Mouse (Mus musculus): ENCODE measurements around the gene Manba. TPM values are rescaled to one million over a fixed set of nuclear protein-coding genes. Genes with fewer than 3 reads are reported as not detected.

The Manba gene
- polyA plus RNA-seq (2014; fragmentation: Nextera tagmentation; extraction: Ambion mirVana), result 44.5 and 47.3 TPM in 2 replicates

- 2% methylated on average over 48 of the region's 48 CpGs for WGBS
- peak within 1 kb of the TSS; percentile 89 for H3K9ac ChIP-seq (ENCODE audit: low read length)
- peak within 1 kb of the TSS; percentile 73 to 78 for H3K27ac ChIP-seq (replicated peaks in 1 of 2; ENCODE audit: control insufficient read depth in 1 of 2, insufficient read depth in 1 of 2, low read depth in 2 of 2, low read length in 2 of 2)
- H3K27me3 ChIP-seq (ENCODE audit: control insufficient read depth, insufficient read depth, low read length), result no peaks in the 10 kb centered on the region
- H3K9me3 ChIP-seq (ENCODE audit: control insufficient read depth, low read length), result no peaks in the 10 kb centered on the region
- H3K36me3 ChIP-seq (ENCODE audit: control insufficient read depth, insufficient read depth, low read length), result peaks cover 4% of the 10 kb centered on the region; the same call in 1 of the 2 replicates
- peak; percentile 92 for ATAC-seq (ENCODE audit: insufficient number of reproducible peaks, insufficient read depth, low FRiP score, low read depth)
- peak within 1 kb of the TSS; percentile 71 to 99 for H3K4me3 ChIP-seq (ENCODE audit: control insufficient read depth in 1 of 2, insufficient read depth in 1 of 2, low read depth in 1 of 2, low read length in 2 of 2)
- peaks cover 0 to 12% of the 10 kb centered on the region in 2 experiments; a peak in 1 of 4 replicates for H3K4me1 ChIP-seq (ENCODE audit: control insufficient read depth in 2 of 2, insufficient read depth in 2 of 2, low read length in 2 of 2)
- peak within 1 kb of the TSS; percentile 72 for H3K4me2 ChIP-seq (ENCODE audit: low read length)
These were observed at the start of gene Manba for GRCm38 (mm10) chr3:135485128-135485899. Gene Manba (plus strand): TSS chr3:135485611.

DNA sequence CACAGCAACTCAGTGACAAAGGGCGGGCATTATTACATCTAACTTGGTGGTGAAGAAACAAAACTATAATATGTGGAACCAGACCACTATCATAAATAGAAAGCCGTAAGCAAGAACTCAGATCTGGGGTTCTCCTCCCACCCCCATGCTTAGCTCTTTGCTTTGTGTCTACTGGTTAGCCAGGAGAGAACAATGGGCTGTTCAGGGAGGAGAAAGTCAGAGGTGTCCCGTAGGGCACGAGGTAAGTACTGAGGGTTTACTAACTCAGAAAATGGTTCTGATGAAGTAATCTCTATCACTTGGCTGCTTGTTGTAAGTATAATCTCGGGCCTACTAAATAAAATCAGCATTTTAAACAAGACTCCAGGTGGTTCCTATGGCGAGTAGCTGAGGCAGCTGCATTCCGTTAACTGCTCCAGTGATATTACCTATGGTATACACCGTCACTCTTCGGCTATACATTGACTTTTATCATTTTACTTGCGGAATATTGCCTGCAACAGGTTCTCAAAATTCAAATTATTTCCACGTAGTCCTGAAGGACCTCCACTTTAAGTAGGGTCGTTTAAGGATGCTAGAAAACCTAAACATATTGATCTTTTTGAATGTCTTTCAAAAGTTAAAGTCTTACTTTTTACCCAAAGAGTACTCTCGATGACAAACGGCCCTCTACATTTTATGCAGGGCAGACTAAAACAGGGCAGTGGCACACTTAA, 48.4 kb upstream of the Manba start:
- peaks cover 17% of the 10 kb centered on the region for H3K36me3 ChIP-seq (ENCODE audit: control insufficient read depth, insufficient read depth, low read length)
- peak overlapping the region; percentile 67 to 100 for H3K27ac ChIP-seq (replicated peaks in 1 of 2; ENCODE audit: control insufficient read depth in 1 of 2, insufficient read depth in 1 of 2, low read depth in 2 of 2, low read length in 2 of 2)
- peaks cover 0 to 13% of the 10 kb centered on the region in 2 experiments; a peak in 2 of 4 replicates for H3K4me1 ChIP-seq (ENCODE audit: control insufficient read depth in 2 of 2, insufficient read depth in 2 of 2, low read length in 2 of 2)
- H3K9ac ChIP-seq (ENCODE audit: low read length), result peak overlapping the region; percentile 78
- H3K4me2 ChIP-seq (ENCODE audit: low read length), result peak overlapping the region; percentile 68
- no peaks in the 10 kb centered on the region for H3K9me3 ChIP-seq (ENCODE audit: control insufficient read depth, low read length)
- H3K4me3 ChIP-seq (ENCODE audit: control insufficient read depth in 1 of 2, insufficient read depth in 1 of 2, low read depth in 1 of 2, low read length in 2 of 2), result peak overlapping the region; percentile 62 to 84; a peak in 3 of 4 replicates
- H3K27me3 ChIP-seq (ENCODE audit: control insufficient read depth, insufficient read depth, low read length), result no peaks in the 10 kb centered on the region
- no peak for ATAC-seq (ENCODE audit: insufficient number of reproducible peaks, insufficient read depth, low FRiP score, low read depth)
- WGBS, result 51% methylated on average over 14 of the region's 14 CpGs

DNA sequence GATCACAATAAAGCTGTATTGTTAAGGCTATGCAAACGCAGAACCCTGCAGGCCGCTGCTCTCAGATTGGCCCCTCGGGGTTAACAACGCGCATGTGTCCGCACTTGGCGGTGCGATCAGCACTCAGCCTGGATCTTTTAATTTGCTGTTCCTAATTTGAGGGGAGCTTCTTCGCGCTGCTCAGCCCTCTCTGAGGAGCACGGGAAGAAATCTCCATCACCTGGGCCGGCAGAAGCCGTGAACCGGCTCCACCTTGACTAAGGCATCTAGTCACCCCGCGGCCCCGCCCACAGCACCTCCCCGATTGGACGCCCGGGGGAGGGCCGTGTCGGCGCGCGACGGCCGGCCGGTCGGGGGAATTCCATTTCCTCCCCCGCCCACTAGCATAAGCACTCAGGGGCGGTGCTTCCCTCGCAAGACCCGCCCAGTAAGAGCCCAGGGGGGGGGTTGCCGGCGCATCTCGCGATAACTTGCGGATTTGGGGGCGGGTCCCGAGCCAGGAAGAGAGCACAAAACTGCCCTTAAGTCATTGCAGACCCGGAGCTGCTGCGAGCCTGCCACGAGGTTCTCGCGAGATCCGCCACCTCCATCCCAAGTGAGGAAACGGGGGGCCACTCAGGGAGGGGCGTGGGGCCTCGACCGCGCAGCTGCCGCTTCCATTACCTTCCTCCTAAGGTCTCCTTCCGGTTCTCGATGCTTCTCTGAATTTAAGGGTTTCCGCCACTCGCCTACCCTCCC, 47.5 kb upstream of the Manba start, which contains the start of gene Ube2d3:
Gene Ube2d3 (plus strand): TSS at position 392 of the 738 bp plus-strand sequence.
- under 1% methylated on average over 52 of the region's 56 CpGs for WGBS
- H3K9ac ChIP-seq (ENCODE audit: low read length), result peak within 1 kb of the TSS; percentile 99
- H3K4me2 ChIP-seq (ENCODE audit: low read length), result peak within 1 kb of the TSS; percentile 79
- H3K36me3 ChIP-seq (ENCODE audit: control insufficient read depth, insufficient read depth, low read length), result peaks cover 23% of the 10 kb centered on the region
- peak; percentile 94 for ATAC-seq (ENCODE audit: insufficient number of reproducible peaks, insufficient read depth, low FRiP score, low read depth)
- H3K4me1 ChIP-seq (ENCODE audit: control insufficient read depth in 2 of 2, insufficient read depth in 2 of 2, low read length in 2 of 2), result peaks cover 0 to 18% of the 10 kb centered on the region in 2 experiments; a peak in 2 of 4 replicates
- H3K9me3 ChIP-seq (ENCODE audit: control insufficient read depth, low read length), result no peaks in the 10 kb centered on the region
- no peaks in the 10 kb centered on the region for H3K27me3 ChIP-seq (ENCODE audit: control insufficient read depth, insufficient read depth, low read length)
- H3K4me3 ChIP-seq (ENCODE audit: control insufficient read depth in 1 of 2, insufficient read depth in 1 of 2, low read depth in 1 of 2, low read length in 2 of 2), result peak within 1 kb of the TSS; percentile 84 to 94
- H3K27ac ChIP-seq (replicated peaks in 1 of 2; ENCODE audit: control insufficient read depth in 1 of 2, insufficient read depth in 1 of 2, low read depth in 2 of 2, low read length in 2 of 2), result peak within 1 kb of the TSS; percentile 98 to 100

GRCm38 (mm10) chr3:135438531-135438912, 46.9 kb upstream of the Manba start:
- H3K9ac ChIP-seq (ENCODE audit: low read length), result peak overlapping the region; percentile 99
- peaks cover 0 to 24% of the 10 kb centered on the region in 2 experiments; a peak in 3 of 4 replicates for H3K4me1 ChIP-seq (ENCODE audit: control insufficient read depth in 2 of 2, insufficient read depth in 2 of 2, low read length in 2 of 2)
- peaks cover 29% of the 10 kb centered on the region for H3K36me3 ChIP-seq (ENCODE audit: control insufficient read depth, insufficient read depth, low read length)
- peak overlapping the region; percentile 84 to 94 for H3K4me3 ChIP-seq (ENCODE audit: control insufficient read depth in 1 of 2, insufficient read depth in 1 of 2, low read depth in 1 of 2, low read length in 2 of 2)
- no peaks in the 10 kb centered on the region for H3K9me3 ChIP-seq (ENCODE audit: control insufficient read depth, low read length)
- ATAC-seq (ENCODE audit: insufficient number of reproducible peaks, insufficient read depth, low FRiP score, low read depth), result peak; percentile 68
- under 1% methylated on average over 43 of the region's 50 CpGs for WGBS
- H3K4me2 ChIP-seq (ENCODE audit: low read length), result 0 out of 2 replicates have a peak overlapping the region, but pooled peaks have one; percentile 12
- H3K27ac ChIP-seq (replicated peaks in 1 of 2; ENCODE audit: control insufficient read depth in 1 of 2, insufficient read depth in 1 of 2, low read depth in 2 of 2, low read length in 2 of 2), result peak overlapping the region; percentile 98 to 100
- H3K27me3 ChIP-seq (ENCODE audit: control insufficient read depth, insufficient read depth, low read length), result no peaks in the 10 kb centered on the region

DNA sequence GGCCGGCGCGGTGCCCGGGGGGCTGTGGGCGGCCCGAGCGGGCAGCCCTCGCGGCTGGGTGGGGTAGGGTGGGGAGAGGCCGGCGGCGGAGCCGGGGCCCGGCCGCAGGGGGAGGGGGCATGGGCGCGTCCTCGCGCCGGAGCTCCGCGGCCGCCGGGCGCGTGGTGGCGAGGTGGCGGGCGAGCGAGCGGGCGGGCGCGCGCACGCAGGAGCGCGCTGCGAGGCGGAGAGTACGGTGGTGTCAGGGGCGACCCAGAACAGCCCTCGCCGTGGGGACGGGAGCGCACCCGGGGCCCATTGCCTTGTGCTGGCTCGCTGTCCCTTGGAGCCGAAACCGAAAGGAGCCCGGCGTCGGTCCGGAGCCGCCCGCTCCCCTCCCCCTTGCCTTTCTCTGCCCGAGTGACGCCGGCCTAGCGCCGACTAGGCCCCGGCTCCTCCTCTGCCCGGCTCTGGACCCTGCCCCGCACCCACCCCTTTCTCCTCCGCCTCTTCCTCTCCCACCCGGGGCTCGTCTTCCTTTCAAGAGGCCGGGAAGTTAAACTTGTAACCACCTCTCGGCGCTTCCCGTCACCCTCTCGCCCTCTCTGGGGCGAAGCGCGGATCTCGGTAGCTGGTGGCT, 46.4 kb upstream of the Manba start:
- ATAC-seq (ENCODE audit: insufficient number of reproducible peaks, insufficient read depth, low FRiP score, low read depth), result peak; percentile 66
- peak overlapping the region; percentile 84 to 94 for H3K4me3 ChIP-seq (ENCODE audit: control insufficient read depth in 1 of 2, insufficient read depth in 1 of 2, low read depth in 1 of 2, low read length in 2 of 2)
- H3K27ac ChIP-seq (replicated peaks in 1 of 2; ENCODE audit: control insufficient read depth in 1 of 2, insufficient read depth in 1 of 2, low read depth in 2 of 2, low read length in 2 of 2), result peak overlapping the region; percentile 98 to 100
- peak overlapping the region; percentile 99 for H3K9ac ChIP-seq (ENCODE audit: low read length)
- peaks cover 33% of the 10 kb centered on the region for H3K36me3 ChIP-seq (ENCODE audit: control insufficient read depth, insufficient read depth, low read length)
- H3K4me1 ChIP-seq (ENCODE audit: control insufficient read depth in 2 of 2, insufficient read depth in 2 of 2, low read length in 2 of 2), result peaks cover 0 to 28% of the 10 kb centered on the region in 2 experiments; a peak in 3 of 4 replicates
- H3K9me3 ChIP-seq (ENCODE audit: control insufficient read depth, low read length), result no peaks in the 10 kb centered on the region
- H3K27me3 ChIP-seq (ENCODE audit: control insufficient read depth, insufficient read depth, low read length), result no peaks in the 10 kb centered on the region
- WGBS, result 0% methylated on average over 40 of the region's 76 CpGs
- peak overlapping the region; percentile 79 for H3K4me2 ChIP-seq (ENCODE audit: low read length)

- peaks cover 0 to 33% of the 10 kb centered on the region in 2 experiments; a peak in 3 of 4 replicates for H3K4me1 ChIP-seq (ENCODE audit: control insufficient read depth in 2 of 2, insufficient read depth in 2 of 2, low read length in 2 of 2)
- H3K4me3 ChIP-seq (ENCODE audit: control insufficient read depth in 1 of 2, insufficient read depth in 1 of 2, low read depth in 1 of 2, low read length in 2 of 2), result peak overlapping the region; percentile 84 to 94
- peak overlapping the region; percentile 99 for H3K9ac ChIP-seq (ENCODE audit: low read length)
- peak overlapping the region; percentile 79 for H3K4me2 ChIP-seq (ENCODE audit: low read length)
- H3K27me3 ChIP-seq (ENCODE audit: control insufficient read depth, insufficient read depth, low read length), result no peaks in the 10 kb centered on the region
- H3K36me3 ChIP-seq (ENCODE audit: control insufficient read depth, insufficient read depth, low read length), result peaks cover 39% of the 10 kb centered on the region
- 2% methylated on average over 15 of the region's 15 CpGs for WGBS
- H3K9me3 ChIP-seq (ENCODE audit: control insufficient read depth, low read length), result no peaks in the 10 kb centered on the region
- peak overlapping the region; percentile 98 to 100 for H3K27ac ChIP-seq (replicated peaks in 1 of 2; ENCODE audit: control insufficient read depth in 1 of 2, insufficient read depth in 1 of 2, low read depth in 2 of 2, low read length in 2 of 2)
- no peak for ATAC-seq (ENCODE audit: insufficient number of reproducible peaks, insufficient read depth, low FRiP score, low read depth)
These were observed 45.8 kb upstream of the Manba start for GRCm38 (mm10) chr3:135439651-135440050.
